Comparison of ENCODE assay signal across 17 mouse cellular contexts in genomic region chr16:11154500-11154899, GRCm38 (mm10). TPM values are rescaled to one million over a fixed set of nuclear protein-coding genes. Genes with fewer than 3 reads are reported as not detected.
A peak's percentile ranks its signal among the peaks of the same experiment; 100 is the strongest.
DNase-seq lines count a peak whose midpoint lies in the region; ATAC-seq and TF ChIP-seq lines count a peak whose summit lies in the region.
"Had no signal": no experiment of that assay in that cellular context is flagged by ENCODE, and none has a peak within 500 bp of the region (broad histone marks: within the 10 kb centered on the region; RNA-seq: fewer than 3 reads in every experiment).

No protein-coding gene starts in this region.

- H3K9ac ChIP-seq in midbrain, postnatal 0 days (replicated peaks; ENCODE audit: low read length, poor library complexity, severe bottlenecking) = no peak overlapping the region
- no peak overlapping the region for H3K9ac ChIP-seq in midbrain, embryonic 16.5 days (ENCODE audit: low read depth, low read length)
- H3K9ac ChIP-seq in ES-Bruce4 (ENCODE audit: low read depth, poor library complexity, severe bottlenecking) = no peak overlapping the region
- H3K9ac ChIP-seq: hindbrain, embryonic 15.5 days; midbrain, embryonic 13.5 days had no signal

- no peak for TF ChIP-seq EP300 in ES-Bruce4 (IDR thresholded peaks at IDR 0.05; ENCODE audit: insufficient read depth, low read depth, low read length)

- DNase-seq in layer of hippocampus, adult 2 months (ENCODE audit: low spot score in 2 of 2) = no peak
- no peak for DNase-seq in layer of hippocampus, adult 11-12 months (ENCODE audit: low spot score)
- DNase-seq in midbrain, postnatal 0 days (ENCODE audit: low spot score) = no peak
- peak; percentile 31 for DNase-seq in splenic B cell, adult 2 months (ENCODE audit: low read depth, low spot score)
- DNase-seq in adrenal gland, postnatal 25 days = no peak
- DNase-seq: cerebellum, postnatal 10 days; gastrocnemius, postnatal 10 days; kidney, adult 9 months had no signal

- no peaks in the 10 kb centered on the region for H3K9me3 ChIP-seq in midbrain, postnatal 0 days (ENCODE audit: low read length)
- H3K9me3 ChIP-seq in midbrain, embryonic 16.5 days (replicated peaks; ENCODE audit: control insufficient read depth, low read length, poor library complexity, severe bottlenecking) = no peaks in the 10 kb centered on the region
- H3K9me3 ChIP-seq in ES-Bruce4 (replicated peaks; ENCODE audit: control insufficient read depth, insufficient read depth, low read length, poor library complexity, severe bottlenecking) = no peaks in the 10 kb centered on the region
- H3K9me3 ChIP-seq: G1E; heart, embryonic 10.5 days; hindbrain, embryonic 15.5 days; midbrain, embryonic 13.5 days had no signal

- ATAC-seq in midbrain, postnatal 0 days (ENCODE audit: low FRiP score) = no peak
- no peak for ATAC-seq in midbrain, embryonic 16.5 days
- no peak for ATAC-seq in erythroid progenitor cell, adult 5-6 weeks (replicated peaks; ENCODE audit: low FRiP score, poor library complexity, severe bottlenecking)
- ATAC-seq: activated CD4-positive, CD25-positive, alpha-beta regulatory T cell, adult 4 months; midbrain, embryonic 13.5 days had no signal

- no peaks in the 10 kb centered on the region for H3K4me1 ChIP-seq in midbrain, postnatal 0 days (ENCODE audit: insufficient read depth, low read length)
- H3K4me1 ChIP-seq in midbrain, embryonic 16.5 days (ENCODE audit: control insufficient read depth, insufficient read depth, low read length) = no peaks in the 10 kb centered on the region
- no peaks in the 10 kb centered on the region for H3K4me1 ChIP-seq in ES-Bruce4 (ENCODE audit: control insufficient read depth, insufficient read depth, low read length)
- H3K4me1 ChIP-seq: heart, embryonic 10.5 days; hindbrain, embryonic 15.5 days; midbrain, embryonic 13.5 days had no signal

- H3K27me3 ChIP-seq in midbrain, postnatal 0 days (ENCODE audit: insufficient read depth, low read length) = no peaks in the 10 kb centered on the region
- no peaks in the 10 kb centered on the region for H3K27me3 ChIP-seq in midbrain, embryonic 16.5 days (ENCODE audit: control insufficient read depth, insufficient read depth, low read depth, low read length)
- H3K27me3 ChIP-seq in ES-Bruce4 (ENCODE audit: control insufficient read depth, insufficient read depth, low read length, poor library complexity, severe bottlenecking) = no peaks in the 10 kb centered on the region
- no peaks in the 10 kb centered on the region for H3K27me3 ChIP-seq in splenic B cell, adult 2 months (ENCODE audit: control insufficient read depth, insufficient read depth, low read length, poor library complexity, severe bottlenecking)
- H3K27me3 ChIP-seq: hindbrain, embryonic 15.5 days; midbrain, embryonic 13.5 days had no signal

- peak; percentile 57 for TF ChIP-seq CTCF in layer of hippocampus, adult 2 months (conservative IDR thresholded peaks at IDR 0.05)
- peak; percentile 42 for TF ChIP-seq CTCF in midbrain, postnatal 0 days (IDR thresholded peaks at IDR 0.05)
- peak; percentile 8 for TF ChIP-seq CTCF in ES-Bruce4 (IDR thresholded peaks at IDR 0.05; ENCODE audit: low read depth, low read length)

- H3K36me3 ChIP-seq in midbrain, postnatal 0 days (ENCODE audit: insufficient read depth, low read length) = peaks cover 34% of the 10 kb centered on the region
- H3K36me3 ChIP-seq in midbrain, embryonic 16.5 days (ENCODE audit: control insufficient read depth, insufficient read depth, low read length) = peaks cover 31% of the 10 kb centered on the region
- H3K36me3 ChIP-seq in ES-Bruce4 (ENCODE audit: control insufficient read depth, insufficient read depth, low read length, poor library complexity, severe bottlenecking) = peaks cover 23% of the 10 kb centered on the region
- peaks cover 9% of the 10 kb centered on the region for H3K36me3 ChIP-seq in splenic B cell, adult 2 months (ENCODE audit: control insufficient read depth, insufficient read depth, low read length, poor library complexity, severe bottlenecking)

- no peak for TF ChIP-seq POLR2A in ES-Bruce4 (IDR thresholded peaks at IDR 0.05; ENCODE audit: insufficient read depth, low read length)

- no peak overlapping the region for H3K4me2 ChIP-seq in midbrain, postnatal 0 days (ENCODE audit: low read depth, low read length, poor library complexity, severe bottlenecking)
- no peak overlapping the region for H3K4me2 ChIP-seq in midbrain, embryonic 16.5 days (ENCODE audit: low read length)
- H3K4me2 ChIP-seq: hindbrain, embryonic 15.5 days; midbrain, embryonic 13.5 days had no signal

- H3K27ac ChIP-seq in layer of hippocampus, adult 2 months = no peak overlapping the region
- H3K27ac ChIP-seq in midbrain, postnatal 0 days (ENCODE audit: low read depth, low read length) = no peak overlapping the region
- H3K27ac ChIP-seq in midbrain, embryonic 16.5 days (ENCODE audit: low read length) = no peak overlapping the region
- H3K27ac ChIP-seq in ES-Bruce4 (ENCODE audit: insufficient read depth, low read length) = no peak overlapping the region
- H3K27ac ChIP-seq: heart, embryonic 10.5 days; hindbrain, embryonic 15.5 days; midbrain, embryonic 13.5 days had no signal

- H3K4me3 ChIP-seq in layer of hippocampus, adult 2 months = no peak overlapping the region
- H3K4me3 ChIP-seq in midbrain, postnatal 0 days (ENCODE audit: low read depth, low read length) = no peak overlapping the region
- no peak overlapping the region for H3K4me3 ChIP-seq in midbrain, embryonic 16.5 days (ENCODE audit: low read depth, low read length)
- H3K4me3 ChIP-seq in ES-Bruce4 (ENCODE audit: low read depth, low read length) = no peak overlapping the region
- H3K4me3 ChIP-seq: erythroblast, embryonic 14.5 days; heart, embryonic 10.5 days; hindbrain, embryonic 15.5 days; midbrain, embryonic 13.5 days had no signal

RNA-seq across cellular contexts. Expression of gene Txndc11, which starts 20.1 kb away (rescaled TPM):
- 10 to 100 TPM; 30.5 to 31.5 TPM for total RNA-seq in layer of hippocampus, adult 2 months (2021)
- total RNA-seq in midbrain, postnatal 0 days (2014; rRNA removed) = 46.4 and 48.4 TPM in 2 replicates
- polyA plus RNA-seq in midbrain, postnatal 0 days (2015; fragmentation: Nextera tagmentation; extraction: Ambion mirVana) = 25.4 and 30.5 TPM in 2 replicates
- polyA plus RNA-seq in midbrain, embryonic 16.5 days (2015; fragmentation: Nextera tagmentation; extraction: Ambion mirVana) = 27.1 and 30.2 TPM in 2 replicates
- polyA plus RNA-seq in ES-Bruce4 (2011; ENCODE audit: insufficient read depth, insufficient read length, low read depth, missing spikeins) = 21.1 and 22.5 TPM in 2 replicates
- 15.1 and 15.9 TPM in 2 replicates for total RNA-seq in erythroid progenitor cell, adult 5-6 weeks (2015; ENCODE audit: low replicate concordance)
- 18.0 and 28.1 TPM in 2 replicates for total RNA-seq in erythroid progenitor cell, adult 5-6 weeks (2017; ENCODE audit: low replicate concordance)
- 43.9 and 44.1 TPM in 2 replicates for total RNA-seq in adrenal gland, postnatal 25 days (2021)

RNA-seq across cellular contexts. Expression of gene Zc3h7a, which starts 21.7 kb away (rescaled TPM):
- 10 to 100 TPM; 74.5 to 96.1 TPM for total RNA-seq in layer of hippocampus, adult 2 months (2021)
- total RNA-seq in midbrain, postnatal 0 days (2014; rRNA removed) = 33.3 and 63.4 TPM in 2 replicates
- 35.6 and 40.9 TPM in 2 replicates for polyA plus RNA-seq in midbrain, postnatal 0 days (2015; fragmentation: Nextera tagmentation; extraction: Ambion mirVana)
- 73.4 and 79.7 TPM in 2 replicates for polyA plus RNA-seq in midbrain, embryonic 16.5 days (2015; fragmentation: Nextera tagmentation; extraction: Ambion mirVana)
- polyA plus RNA-seq in ES-Bruce4 (2011; ENCODE audit: insufficient read depth, insufficient read length, low read depth, missing spikeins) = 89.9 and 116 TPM in 2 replicates
- 101 and 118 TPM in 2 replicates for total RNA-seq in erythroid progenitor cell, adult 5-6 weeks (2015; ENCODE audit: low replicate concordance)
- 128 and 160 TPM in 2 replicates for total RNA-seq in erythroid progenitor cell, adult 5-6 weeks (2017; ENCODE audit: low replicate concordance)
- total RNA-seq in adrenal gland, postnatal 25 days (2021) = 93.1 and 98.6 TPM in 2 replicates

RNA-seq across cellular contexts. Expression of gene Rsl1d1, which starts 48.6 kb away (rescaled TPM):
- total RNA-seq in layer of hippocampus, adult 2 months (2021) = 10 to 100 TPM; 54.1 to 58.0 TPM
- total RNA-seq in midbrain, postnatal 0 days (2014; rRNA removed) = 54.6 and 85.5 TPM in 2 replicates
- 124 and 140 TPM in 2 replicates for polyA plus RNA-seq in midbrain, postnatal 0 days (2015; fragmentation: Nextera tagmentation; extraction: Ambion mirVana)
- 125 and 127 TPM in 2 replicates for polyA plus RNA-seq in midbrain, embryonic 16.5 days (2015; fragmentation: Nextera tagmentation; extraction: Ambion mirVana)
- 341 and 391 TPM in 2 replicates for polyA plus RNA-seq in ES-Bruce4 (2011; ENCODE audit: insufficient read depth, insufficient read length, low read depth, missing spikeins)
- total RNA-seq in erythroid progenitor cell, adult 5-6 weeks (2015; ENCODE audit: low replicate concordance) = 33.5 and 68.3 TPM in 2 replicates
- 29.4 and 40.6 TPM in 2 replicates for total RNA-seq in erythroid progenitor cell, adult 5-6 weeks (2017; ENCODE audit: low replicate concordance)
- total RNA-seq in adrenal gland, postnatal 25 days (2021) = 71.5 and 79.2 TPM in 2 replicates
